Mouse (Mus musculus) cerebellum, adult 2 months (tissue): ENCODE data around the gene Ly6g6f.

Source experiments
- CTCF ChIP-seq: fragments of 200-500 bp; IDR thresholded peaks from 2 replicates; pipeline ENCODE4 v1.5.1; 2011; ENCODE audit warnings: low read depth, mild to moderate bottlenecking, control low read depth, low read length, moderate library complexity, borderline replicate concordance; ENCODE audit not compliant: insufficient read depth
- POLR2A ChIP-seq: fragments of 200-500 bp; IDR thresholded peaks from 2 replicates; pipeline ENCODE4 v1.6.1; 2011; ENCODE audit warnings: low read length, control low read depth, borderline replicate concordance; ENCODE audit not compliant: insufficient read depth

DNA sequence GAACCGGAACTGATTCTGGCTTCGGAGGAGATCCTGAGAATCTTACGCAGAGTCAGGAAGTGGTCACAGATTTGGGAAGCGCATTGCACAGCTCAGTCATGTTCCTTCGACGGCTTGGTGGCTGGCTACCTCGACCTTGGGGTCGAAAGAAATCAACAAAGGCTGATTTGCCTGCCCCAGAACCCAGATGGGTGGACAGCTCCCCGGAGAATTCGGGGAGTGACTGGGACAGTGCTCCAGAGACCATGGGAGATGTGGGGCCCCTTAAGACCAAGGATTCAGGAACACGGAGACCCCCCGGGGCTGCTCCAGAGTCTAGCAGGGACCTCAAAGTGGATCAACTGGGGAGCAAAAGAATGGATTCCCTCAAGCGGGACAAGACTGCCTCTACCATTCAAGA is 41.6 kb upstream of the Ly6g6f start:
- TF ChIP-seq CTCF = no peak
- TF ChIP-seq POLR2A = no peak
